Mouse (Mus musculus) liver, adult 2 months (tissue): ENCODE measurements around the gene Gabrr1. TPM values are rescaled to one million over a fixed set of nuclear protein-coding genes. Genes with fewer than 3 reads are reported as not detected.
A peak's percentile ranks its signal among the peaks of the same experiment; 100 is the strongest.

ENCODE experiments used
- DNase-seq: peaks from one replicate; pipeline ENCODE4 v3.0.0-alpha.2; 2011; ENCODE audit warnings: low read depth, low spot score; ENCODE audit errors: extremely low read depth
- H3K27ac ChIP-seq: fragments of 200-500 bp; replicated peaks from 2 replicates; pipeline ENCODE4 v1.5.1; 2012; ENCODE audit warnings: low read depth, mild to moderate bottlenecking, control low read depth, inconsistent platforms, low read length; ENCODE audit not compliant: insufficient read depth
- H3K27me3 ChIP-seq: fragments of 200-500 bp; 2 replicates; pipeline ENCODE4 v1.6.1; 2012; ENCODE audit warnings: mild to moderate bottlenecking, moderate library complexity, low read length, inconsistent platforms; ENCODE audit not compliant: control insufficient read depth, insufficient read depth
- H3K36me3 ChIP-seq: fragments of 200-500 bp; 2 replicates; pipeline ENCODE4 v1.6.1; 2012; ENCODE audit warnings: low read length, inconsistent platforms; ENCODE audit not compliant: control insufficient read depth, insufficient read depth
- H3K4me1 ChIP-seq: fragments of 200-500 bp; 2 replicates; pipeline ENCODE4 v1.6.1; 2011; ENCODE audit warnings: low read length; ENCODE audit not compliant: control insufficient read depth, insufficient read depth
- H3K4me3 ChIP-seq: fragments of 200-500 bp; 2 replicates; pipeline ENCODE4 v1.5.1; 2011; ENCODE audit warnings: low read depth, mild to moderate bottlenecking, control low read depth, low read length, moderate library complexity; ENCODE audit not compliant: insufficient read depth
- H3K79me2 ChIP-seq: fragments of 200-500 bp; 2 replicates; pipeline ENCODE4 v1.6.1; 2012; ENCODE audit warnings: inconsistent platforms, mild to moderate bottlenecking, low read length, moderate library complexity; ENCODE audit not compliant: control insufficient read depth, insufficient read depth
- H3K9ac ChIP-seq: fragments of 200-500 bp; 2 replicates; pipeline ENCODE4 v1.6.1; 2012; ENCODE audit warnings: low read depth, mild to moderate bottlenecking, control low read depth, inconsistent platforms, low read length
- CTCF ChIP-seq: fragments of 200-500 bp; IDR thresholded peaks from 2 replicates; pipeline ENCODE4 v1.5.1; 2011; ENCODE audit warnings: low read depth, low read length, control low read depth
- POLR2A ChIP-seq: fragments of 200-500 bp; IDR thresholded peaks from 2 replicates; pipeline ENCODE4 v1.6.1; 2011; ENCODE audit warnings: low read length, control low read depth; ENCODE audit not compliant: insufficient read depth; ENCODE audit errors: extremely low read depth
- WGBS: fragments of 180-500 bp; shearing (Covaris S2); methylation state at CpG from one replicate; pipeline ENCODE4 v1.1.7; 2018; 5-methylcytosine and 5-hydroxymethylcytosine counted together
- polyA plus RNA-seq: library from polyadenylated mRNA; depleted of rRNA; stranded (reverse); fragments of >200 nt; gene quantifications from 2 replicates; pipeline ENCODE4 v1.2.3, GENCODE M21; 2012
- total RNA-seq: library from RNA; depleted of rRNA; stranded (reverse); fragments of >200 nt; gene quantifications from 2 replicates; pipeline ENCODE4 v1.2.3, GENCODE M21; 2014

Gabrr1 gene
- total and polyA plus RNA-seq, 2 experiments, result not detected

DNA sequence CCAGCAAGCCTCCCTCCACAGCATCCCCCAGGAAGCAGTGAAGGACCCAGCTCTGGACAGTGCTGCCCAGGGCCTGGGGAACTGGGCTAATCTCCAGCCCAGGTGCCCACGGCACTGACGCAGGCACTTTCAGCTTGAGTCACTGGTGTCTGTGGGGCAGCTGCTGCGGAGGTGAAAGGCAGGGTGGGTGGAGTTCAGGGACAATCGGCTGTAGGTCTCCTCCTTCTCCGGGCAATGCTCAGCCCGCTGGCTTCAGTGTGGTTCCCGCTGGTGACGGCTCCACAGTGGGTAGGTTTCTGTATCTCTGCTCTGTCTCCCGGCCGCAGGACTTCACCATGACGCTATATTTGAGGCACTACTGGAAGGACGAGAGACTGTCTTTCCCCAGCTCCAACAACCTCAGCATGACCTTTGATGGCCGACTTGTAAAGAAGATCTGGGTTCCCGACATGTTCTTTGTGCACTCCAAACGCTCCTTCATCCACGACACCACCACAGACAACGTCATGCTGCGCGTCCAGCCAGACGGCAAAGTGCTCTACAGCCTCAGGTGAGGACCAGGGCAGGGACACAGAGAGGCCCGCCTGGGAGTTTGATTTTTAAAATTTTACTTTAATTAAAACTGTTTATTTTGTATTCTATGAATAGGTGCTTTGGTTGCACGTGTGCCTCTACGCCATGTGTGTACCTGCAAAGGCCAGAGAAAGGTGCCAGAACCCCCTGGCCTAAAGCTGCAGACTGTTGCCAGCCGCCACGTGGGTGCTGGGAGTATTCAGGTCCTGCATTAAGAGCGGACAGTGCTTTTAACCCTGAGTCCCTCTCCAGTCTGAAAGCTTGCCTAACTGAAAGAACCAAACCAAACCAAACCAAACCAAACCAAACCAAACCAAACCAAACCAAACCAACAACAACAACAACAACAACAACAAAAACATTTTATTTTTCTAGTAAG, 20.0 kb downstream of the Gabrr1 start:
- 86% methylated on average over 26 of the region's 26 CpGs for WGBS
- Histone ChIP-seq H3K36me3 (no peaks in the 10 kb centered on the region), H3K79me2 (no peaks in the 10 kb centered on the region), H3K27me3 (no peaks in the 10 kb centered on the region), H3K4me1 (no peaks in the 10 kb centered on the region), H3K27ac (no peak overlapping the region), H3K9ac (no peak overlapping the region), H3K4me3 (no peak overlapping the region)
- DNase-seq, result no peak
- TF ChIP-seq POLR2A (no peak), CTCF (no peak)

DNA sequence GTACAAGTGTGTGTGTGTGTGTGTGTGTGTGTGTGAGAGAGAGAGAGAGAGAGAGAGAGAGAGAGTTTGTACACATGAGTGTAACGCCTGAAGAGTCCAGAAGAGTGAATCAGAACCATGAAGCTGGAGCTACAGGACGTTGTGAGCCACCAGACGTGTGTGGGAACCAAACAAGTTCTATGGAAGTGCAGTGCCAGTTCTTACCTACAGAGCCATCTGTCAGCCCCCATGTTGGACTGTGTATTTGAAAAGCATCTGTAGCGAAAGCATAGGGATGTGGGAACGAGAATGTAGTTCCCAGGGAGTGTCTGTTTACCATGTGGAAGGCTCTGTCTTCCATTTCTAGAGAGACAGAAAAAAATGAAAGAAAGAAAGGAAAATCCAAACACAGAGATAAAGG, 51.2 kb downstream of the Gabrr1 start:
- H3K79me2 ChIP-seq, result no peaks in the 10 kb centered on the region
- no peak overlapping the region for H3K9ac ChIP-seq
- no peaks in the 10 kb centered on the region for H3K27me3 ChIP-seq
- H3K36me3 ChIP-seq, result peaks cover 25% of the 10 kb centered on the region
- H3K4me3 ChIP-seq, result no peak overlapping the region
- DNase-seq, result no peak
- no peak for TF ChIP-seq POLR2A
- no peak for TF ChIP-seq CTCF
- 87% methylated on average over 5 of the region's 5 CpGs for WGBS
- H3K27ac ChIP-seq, result no peak overlapping the region
- no peaks in the 10 kb centered on the region for H3K4me1 ChIP-seq

DNA sequence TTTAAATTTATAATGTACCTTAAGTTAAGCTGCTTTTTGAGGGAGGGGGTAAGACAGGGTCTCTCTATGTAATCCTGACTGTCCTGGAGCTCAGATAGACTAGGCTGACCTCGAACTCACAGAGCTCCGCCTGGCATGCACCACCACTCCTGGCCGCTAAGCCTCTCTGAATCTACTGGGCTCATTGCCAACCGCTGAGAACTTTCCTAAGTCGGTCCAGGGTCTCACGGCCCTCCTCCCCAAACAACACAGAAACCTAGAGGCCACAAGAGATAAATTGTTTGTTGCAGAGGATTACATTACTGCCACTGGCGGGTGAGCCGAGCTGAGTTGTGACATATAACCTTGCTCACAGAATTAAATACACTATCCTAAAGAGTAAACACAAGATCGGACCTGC, 55.8 kb downstream of the Gabrr1 start:
- TF ChIP-seq CTCF, result peak; percentile 37; the same call in 1 of the 2 replicates
- no peak for TF ChIP-seq POLR2A
- WGBS, result 14% methylated on average over 9 of the region's 9 CpGs
- Histone ChIP-seq H3K4me1 (no peaks in the 10 kb centered on the region), H3K27ac (no peak overlapping the region), H3K36me3 (peaks cover 6% of the 10 kb centered on the region; the same call in 1 of the 2 replicates), H3K4me3 (no peak overlapping the region), H3K9ac (no peak overlapping the region), H3K27me3 (no peaks in the 10 kb centered on the region), H3K79me2 (no peaks in the 10 kb centered on the region)
- peak; percentile 28 for DNase-seq

DNA sequence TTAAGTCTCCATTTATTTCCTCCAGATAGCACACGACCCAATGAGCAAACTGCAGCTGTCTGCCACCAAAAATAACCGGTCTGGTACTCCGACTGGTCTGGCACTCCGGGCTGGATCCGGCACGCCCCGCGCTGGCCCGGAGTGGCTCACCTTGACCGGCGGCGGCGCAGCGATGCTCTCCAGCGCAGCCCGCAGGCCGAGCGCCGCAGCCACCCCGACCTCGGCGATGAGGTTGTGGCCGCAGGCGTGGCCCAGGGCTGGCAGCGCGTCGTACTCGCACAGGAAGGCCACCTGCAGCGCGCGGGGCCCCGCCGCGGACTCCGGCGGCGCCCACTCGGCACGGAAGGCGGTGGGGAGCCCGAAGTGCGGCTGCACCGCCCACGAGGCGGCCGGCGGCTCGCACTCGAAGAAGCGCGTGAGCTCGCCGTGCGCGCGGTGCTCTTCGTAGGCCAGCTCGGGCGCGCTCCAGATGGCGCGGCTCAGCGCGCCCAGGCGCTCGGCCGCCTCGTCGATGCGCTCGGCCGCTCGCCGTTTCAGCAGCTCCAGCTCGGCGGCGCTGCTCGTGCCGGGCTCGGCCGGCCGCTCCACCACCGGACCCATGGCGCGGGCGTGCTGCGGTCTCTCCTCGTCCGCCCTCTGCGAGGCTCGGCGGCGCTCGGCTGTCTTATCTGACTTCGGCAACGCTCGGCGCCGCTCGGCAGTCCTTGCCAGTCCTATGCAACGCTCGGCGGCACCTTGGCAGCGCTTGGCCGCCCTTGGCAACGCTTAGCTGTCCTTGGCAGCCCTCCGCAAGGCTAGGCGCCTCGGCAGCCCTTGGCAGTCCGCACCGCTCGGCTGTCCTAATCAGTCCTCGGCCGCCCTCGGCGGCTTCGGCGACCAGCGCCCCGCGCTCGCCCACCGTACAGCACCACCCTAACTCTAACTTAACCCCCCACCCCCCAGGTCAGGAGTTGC, 56.7 kb downstream of the Gabrr1 start:
- 0 out of 2 replicates have a peak, but pooled peaks cover 2% of the 10 kb centered on the region for H3K36me3 ChIP-seq
- DNase-seq, result peak; percentile 86
- no peaks in the 10 kb centered on the region for H3K4me1 ChIP-seq
- no peak for TF ChIP-seq POLR2A
- TF ChIP-seq CTCF, result peak; percentile 35
- WGBS, result under 1% methylated on average over 122 of the region's 123 CpGs
- H3K4me3 ChIP-seq, result peak overlapping the region; percentile 65
- H3K9ac ChIP-seq, result peak overlapping the region; percentile 86
- peak overlapping the region; percentile 76 for H3K27ac ChIP-seq
- H3K79me2 ChIP-seq, result no peaks in the 10 kb centered on the region
- H3K27me3 ChIP-seq, result no peaks in the 10 kb centered on the region

DNA sequence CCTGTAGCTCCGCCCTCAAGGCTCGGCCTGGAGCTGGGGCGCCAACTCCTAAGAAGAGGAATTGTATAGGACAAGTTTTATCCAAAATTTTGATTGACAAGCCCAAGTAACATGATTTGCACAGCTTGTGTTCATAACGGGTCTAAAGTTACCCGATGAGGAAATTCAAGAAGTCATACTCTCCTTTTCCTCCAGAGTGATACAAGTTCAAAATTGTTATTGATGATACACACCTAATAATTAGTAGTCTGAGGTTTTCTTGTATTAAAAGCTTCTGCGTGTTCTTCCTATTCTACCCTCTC, 57.4 kb downstream of the Gabrr1 start, which contains the start of gene Pm20d2:
Pm20d2 (minus strand) TSS at position 3 of the 302 bp plus-strand sequence.
- peak within 1 kb of the TSS; percentile 76 for H3K27ac ChIP-seq
- no peak for TF ChIP-seq POLR2A
- TF ChIP-seq CTCF, result no peak
- H3K79me2 ChIP-seq, result no peaks in the 10 kb centered on the region
- no peaks in the 10 kb centered on the region for H3K27me3 ChIP-seq
- H3K9ac ChIP-seq, result peak within 1 kb of the TSS; percentile 86
- no peak for DNase-seq
- H3K4me1 ChIP-seq, result no peaks in the 10 kb centered on the region
- peak within 1 kb of the TSS; percentile 65 for H3K4me3 ChIP-seq
- 16% methylated on average over 6 of the region's 6 CpGs for whole genome bisulfite sequencing
- H3K36me3 ChIP-seq, result 0 out of 2 replicates have a peak, but pooled peaks cover 2% of the 10 kb centered on the region
